Mouse (Mus musculus) limb, embryonic 14.5 days (tissue): Measurements from ENCODE around the gene 4930426L09Rik. TPM values are rescaled to one million over a fixed set of nuclear protein-coding genes. Genes with fewer than 3 reads are reported as not detected.

ENCODE experiments used
- ATAC-seq: fragments of 200-750 bp; cut with Nextera tagmentation; 2 replicates; pipeline ENCODE4 v1.8.0; 2017; ENCODE audit warnings: low read depth, moderate number of reproducible peaks, moderate TSS enrichment; ENCODE audit not compliant: low FRiP score
- DNase-seq: peaks from one replicate; pipeline ENCODE4 v3.0.0-alpha.2; 2015; ENCODE audit warnings: low spot score
- H3K27ac ChIP-seq: fragments of 300-500 bp; sonication (generic); replicated peaks from 2 replicates; pipeline ENCODE4 v1.5.1; 2014; ENCODE audit warnings: low read depth, mild to moderate bottlenecking, low read length, moderate library complexity, mixed read lengths
- H3K27me3 ChIP-seq: fragments of 300-500 bp; sonication (generic); 2 replicates; pipeline ENCODE4 v1.6.1; 2014; ENCODE audit warnings: low read length, mixed read lengths; ENCODE audit not compliant: control insufficient read depth, insufficient read depth
- H3K36me3 ChIP-seq: fragments of 300-500 bp; sonication (generic); 2 replicates; pipeline ENCODE4 v1.6.1; 2014; ENCODE audit warnings: mild to moderate bottlenecking, low read length, moderate library complexity, mixed read lengths; ENCODE audit not compliant: control insufficient read depth, insufficient read depth
- H3K4me1 ChIP-seq: fragments of 300-500 bp; sonication (generic); 2 replicates; pipeline ENCODE4 v1.6.1; 2014; ENCODE audit warnings: antibody characterized with exemption, low read length, mixed read lengths; ENCODE audit not compliant: control insufficient read depth, insufficient read depth
- H3K4me2 ChIP-seq: fragments of 300-500 bp; sonication (generic); replicated peaks from 2 replicates; pipeline ENCODE4 v1.6.1; 2014; ENCODE audit warnings: low read depth, mild to moderate bottlenecking, low read length, moderate library complexity; ENCODE audit not compliant: severe bottlenecking
- H3K4me3 ChIP-seq: fragments of 300-500 bp; sonication (generic); replicated peaks from 2 replicates; pipeline ENCODE4 v1.5.1; 2014; ENCODE audit warnings: low read length
- H3K9ac ChIP-seq: fragments of 300-500 bp; sonication (generic); 2 replicates; pipeline ENCODE4 v1.6.1; 2014; ENCODE audit warnings: mild to moderate bottlenecking, low read depth, low read length, moderate library complexity; ENCODE audit not compliant: severe bottlenecking
- H3K9me3 ChIP-seq: fragments of 300-500 bp; sonication (generic); 2 replicates; pipeline ENCODE4 v1.6.1; 2016; ENCODE audit warnings: low read length; ENCODE audit not compliant: control insufficient read depth
- POLR2A ChIP-seq: fragments of 200-500 bp; IDR thresholded peaks from 2 replicates; pipeline ENCODE4 v1.8.0; 2012; ENCODE audit warnings: inconsistent platforms, mild to moderate bottlenecking, moderate library complexity, borderline replicate concordance; ENCODE audit not compliant: insufficient read depth, insufficient read length; ENCODE audit errors: extremely low read depth
- WGBS: fragments of 180-500 bp; shearing (Covaris S2); extraction: QIAGEN DNeasy Blood & Tissue Kit; methylation state at CpG from one replicate; pipeline ENCODE4 v1.1.7; 2014; 5-methylcytosine and 5-hydroxymethylcytosine counted together
- polyA plus RNA-seq, 2 experiments: library from polyadenylated mRNA; depleted of rRNA in 1 of 2; stranded (reverse) in 1 of 2; unstranded in 1 of 2; fragments of >200 nt; fragmentation: Nextera tagmentation in 1 of 2; extraction: Ambion mirVana in 1 of 2; gene quantifications; 2 replicates each; pipeline versions ENCODE4 v1.2.1 to v1.2.3; 2012 to 2014

4930426L09Rik gene
- polyA plus RNA-seq, 2 experiments, result 0.25 to 0.59 TPM

DNA sequence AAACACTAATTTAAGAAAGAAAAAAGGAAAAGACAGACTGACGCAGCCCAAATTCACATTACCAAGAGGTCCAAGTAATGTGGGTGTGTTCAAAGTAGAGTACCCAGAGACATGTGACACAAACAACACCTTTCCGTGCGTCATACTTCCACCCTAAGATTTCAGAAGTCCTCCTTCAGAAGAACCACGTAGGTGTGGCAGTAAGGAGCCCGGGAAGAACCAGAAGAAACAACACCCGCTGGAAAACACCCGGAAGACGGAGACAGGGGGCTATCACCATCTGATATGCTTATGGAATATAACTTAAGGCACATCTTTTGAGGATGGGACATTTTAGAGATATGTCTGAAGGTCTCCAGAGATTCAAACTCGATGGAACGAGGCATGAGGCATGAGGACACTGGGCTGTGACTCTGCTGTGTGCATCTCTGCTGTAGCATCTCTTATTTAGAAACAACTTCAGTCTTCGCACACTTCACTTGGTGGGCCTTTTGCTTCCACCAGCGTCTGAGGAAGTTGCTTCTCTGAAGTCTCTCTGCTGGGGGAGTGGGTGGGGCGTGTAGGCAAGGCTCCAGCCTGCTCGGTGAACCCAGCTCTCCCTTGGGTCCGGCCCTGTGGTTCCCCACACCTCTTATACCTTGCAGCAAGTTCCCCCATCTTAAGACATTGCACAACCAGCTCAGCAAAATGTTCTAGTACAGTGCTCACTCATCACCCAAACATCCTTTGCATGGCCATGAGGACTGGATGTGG is 13.9 kb upstream of the 4930426L09Rik start:
- Histone ChIP-seq H3K4me2 (no peak overlapping the region), H3K9ac (no peak overlapping the region), H3K9me3 (no peaks in the 10 kb centered on the region), H3K36me3 (no peaks in the 10 kb centered on the region), H3K27ac (no peak overlapping the region), H3K4me3 (no peak overlapping the region), H3K27me3 (no peaks in the 10 kb centered on the region), H3K4me1 (no peaks in the 10 kb centered on the region; the same call in 1 of the 2 replicates)
- no peak for ATAC-seq
- WGBS, result 93% methylated on average over 15 of the region's 15 CpGs
- no peak for TF ChIP-seq POLR2A
- DNase-seq, result no peak

DNA sequence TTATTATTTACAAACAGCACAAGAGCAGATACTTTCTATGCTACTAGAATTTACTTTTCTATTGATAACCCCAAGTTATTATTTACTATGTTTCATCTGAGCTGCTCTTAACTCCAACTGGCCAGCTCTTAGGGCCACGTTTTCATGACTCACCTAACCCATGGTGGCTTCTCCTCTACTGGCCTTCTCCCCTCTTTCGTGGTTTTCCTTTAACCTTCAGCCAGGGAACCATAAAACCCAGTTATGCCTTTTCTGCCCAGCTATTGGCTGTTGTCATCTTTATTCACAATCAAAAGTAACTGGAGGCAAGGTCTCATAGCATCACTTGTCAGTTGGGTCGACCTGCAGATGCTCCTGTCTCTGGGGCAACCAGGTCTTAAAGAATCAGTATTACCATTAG is 12.6 kb upstream of the 4930426L09Rik start:
- Histone ChIP-seq H3K4me3 (no peak overlapping the region), H3K4me2 (no peak overlapping the region), H3K9ac (no peak overlapping the region), H3K9me3 (no peaks in the 10 kb centered on the region), H3K27ac (no peak overlapping the region), H3K27me3 (no peaks in the 10 kb centered on the region), H3K4me1 (no peaks in the 10 kb centered on the region), H3K36me3 (no peaks in the 10 kb centered on the region)
- ATAC-seq (no peak), DNase-seq (no peak)
- TF ChIP-seq POLR2A, result no peak
- 77% methylated on average over 3 of the region's 3 CpGs for WGBS

DNA sequence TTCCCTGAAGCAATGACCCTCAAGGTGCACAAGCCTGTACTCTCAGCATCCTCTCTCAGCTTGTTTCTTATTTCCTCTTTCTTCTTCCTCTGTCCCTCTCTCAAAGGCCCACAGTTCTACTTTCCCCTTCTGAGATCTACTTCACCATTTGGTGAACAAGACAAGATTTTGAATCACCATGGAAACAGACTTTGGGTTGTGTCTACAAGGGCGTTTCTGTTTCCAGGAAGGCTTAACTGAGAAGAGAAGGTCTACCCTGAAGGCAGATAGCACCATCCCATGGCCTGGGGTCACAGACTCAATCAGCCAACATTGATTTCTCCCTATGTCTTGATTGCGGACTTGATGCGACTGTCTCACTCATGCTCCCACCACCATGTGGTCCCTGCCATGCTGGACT is 9.3 kb upstream of the 4930426L09Rik start:
- TF ChIP-seq POLR2A, result no peak
- H3K36me3 ChIP-seq, result no peaks in the 10 kb centered on the region
- ATAC-seq, result no peak

DNA sequence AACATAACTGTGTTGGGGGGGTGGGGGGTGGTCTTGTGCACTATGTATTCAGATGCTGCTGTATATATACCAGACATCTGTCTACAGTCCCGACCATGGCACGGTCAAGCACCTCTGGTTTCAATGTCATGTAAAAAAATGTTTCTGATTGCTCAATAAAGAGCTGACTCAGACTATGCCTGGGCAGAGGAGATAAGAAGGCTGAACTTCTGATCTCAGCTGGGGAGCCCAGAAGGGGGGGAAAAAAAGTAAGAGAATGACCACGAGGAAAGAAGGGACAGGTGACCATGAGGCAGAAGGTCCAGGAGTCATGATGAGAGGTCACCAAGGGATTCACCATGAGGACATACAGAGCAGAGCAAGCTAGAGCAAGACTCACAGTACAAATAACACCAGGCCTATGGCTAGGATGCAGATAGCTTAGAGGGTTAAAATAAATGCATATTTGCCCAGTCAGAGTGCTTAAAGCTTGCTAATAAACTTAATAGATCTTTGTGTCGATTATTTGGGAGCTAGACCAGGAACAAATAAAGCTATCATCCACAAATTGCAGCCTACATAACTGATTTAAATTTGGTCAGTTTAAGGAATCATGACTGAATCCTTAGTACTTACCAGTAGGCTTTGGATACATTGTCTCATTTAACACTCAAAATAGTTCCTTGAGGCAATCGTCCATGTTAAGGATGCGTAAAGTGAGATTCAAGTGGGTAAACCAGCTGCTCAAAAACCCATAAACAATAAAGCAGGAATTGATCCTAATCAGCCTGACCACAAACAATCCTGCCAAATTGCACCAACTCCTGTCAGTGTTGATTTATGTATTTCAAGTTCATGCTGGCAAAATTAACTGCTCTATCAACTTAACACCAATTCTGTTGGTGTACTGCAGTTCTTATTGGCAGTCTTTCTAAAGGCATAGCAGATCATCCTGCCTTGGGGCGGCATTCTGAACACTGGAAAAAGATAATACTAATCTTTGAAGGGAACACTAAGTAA is 5.3 kb upstream of the 4930426L09Rik start:
- Histone ChIP-seq H3K27ac (no peak overlapping the region), H3K9ac (no peak overlapping the region), H3K9me3 (no peaks in the 10 kb centered on the region), H3K4me1 (peaks cover 7% of the 10 kb centered on the region), H3K27me3 (no peaks in the 10 kb centered on the region), H3K4me3 (no peak overlapping the region), H3K4me2 (no peak overlapping the region), H3K36me3 (no peaks in the 10 kb centered on the region)
- no peak for TF ChIP-seq POLR2A
- 64% methylated on average over 7 of the region's 7 CpGs for WGBS
- ATAC-seq (no peak), DNase-seq (no peak)

More for the DNA sequence above, 9.3 kb upstream of the 4930426L09Rik start:
- no peak for DNase-seq
- Histone ChIP-seq H3K9ac (no peak overlapping the region), H3K9me3 (no peaks in the 10 kb centered on the region), H3K4me2 (no peak overlapping the region), H3K27ac (no peak overlapping the region), H3K27me3 (no peaks in the 10 kb centered on the region), H3K4me3 (no peak overlapping the region), H3K4me1 (no peaks in the 10 kb centered on the region)
- 88% methylated on average over 3 of the region's 3 CpGs for WGBS

DNA sequence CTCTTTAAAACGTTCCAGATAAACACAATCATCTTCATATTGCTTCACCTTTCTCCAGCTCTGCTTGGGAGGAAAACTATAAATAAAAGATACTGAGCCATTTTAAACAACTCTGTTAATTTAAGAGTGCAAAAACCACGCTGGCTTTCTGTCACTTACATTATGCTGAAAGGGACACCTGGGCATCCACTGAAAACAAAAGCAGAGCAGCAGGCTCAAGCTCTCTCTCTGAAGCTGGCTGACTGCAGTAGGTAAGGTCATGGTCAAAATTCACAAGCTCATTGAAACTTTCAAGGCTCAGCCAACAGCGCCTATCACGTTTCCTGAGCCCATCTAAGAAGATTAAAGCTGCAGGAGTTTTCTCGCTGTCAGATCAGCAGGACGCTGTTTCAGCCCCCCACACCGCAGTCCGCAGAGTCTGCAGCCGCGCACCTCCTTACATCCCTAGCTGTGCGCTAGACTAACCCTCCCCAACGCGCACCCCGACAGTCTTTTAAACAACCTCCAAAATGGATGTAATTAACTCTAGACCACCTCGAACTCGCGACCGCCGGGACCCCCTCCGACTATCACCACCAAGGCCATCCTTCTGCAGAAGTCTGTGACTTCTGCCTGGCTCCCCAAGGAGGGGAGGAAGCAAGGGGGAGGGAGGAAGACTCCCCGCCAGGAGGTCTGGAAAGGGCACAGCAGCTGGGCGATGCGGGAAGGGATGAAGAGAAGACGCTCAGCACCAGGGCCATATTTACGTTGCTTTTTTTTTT is 1.5 kb upstream of the 4930426L09Rik start:
- Histone ChIP-seq H3K27me3 (no peaks in the 10 kb centered on the region), H3K4me1 (peaks cover 7% of the 10 kb centered on the region), H3K4me2 (peak overlapping the region; percentile 94), H3K36me3 (no peaks in the 10 kb centered on the region), H3K4me3 (peak overlapping the region; percentile 77), H3K9ac (peak overlapping the region; percentile 73), H3K9me3 (no peaks in the 10 kb centered on the region), H3K27ac (no peak overlapping the region)
- DNase-seq (no peak), ATAC-seq (no peak)
- TF ChIP-seq POLR2A, result no peak
- WGBS, result under 1% methylated on average over 25 of the region's 25 CpGs
